Mouse (Mus musculus): Measurements from ENCODE around the gene Plxnb3. TPM values are rescaled to one million over a fixed set of nuclear protein-coding genes. Genes with fewer than 3 reads are reported as not detected.

The Plxnb3 gene
- polyA plus RNA-seq (2015; fragmentation: Nextera tagmentation; extraction: Ambion mirVana) = 0.12 and 0.16 TPM in 2 replicates

GRCm38 (mm10) chrX:73756334-73757140 is at the start of gene Plxnb3:
Plxnb3 (plus strand) TSS chrX:73757090.
- no peak for ATAC-seq (ENCODE audit: low read depth)
- Histone ChIP-seq H3K9ac (no peak within 1 kb of the TSS), H3K27me3 (no peaks in the 10 kb centered on the region), H3K4me3 (replicated peaks) (no peak within 1 kb of the TSS), H3K27ac (no peak within 1 kb of the TSS), H3K4me2 (no peak within 1 kb of the TSS), H3K4me1 (replicated peaks) (0 out of 2 replicates have a peak, but pooled peaks cover 2% of the 10 kb centered on the region), H3K36me3 (no peaks in the 10 kb centered on the region), H3K9me3 (replicated peaks) (no peaks in the 10 kb centered on the region)
- no peak for DNase-seq
- 73% methylated on average over 5 of the region's 5 CpGs for WGBS (ENCODE audit: insufficient replicate concordance)

GRCm38 (mm10) chrX:73715476-73716108 is 41.3 kb upstream of the Plxnb3 start:
- peak overlapping the region; percentile 83 for H3K4me2 ChIP-seq
- peak overlapping the region; percentile 90 for H3K27ac ChIP-seq
- peaks cover 43% of the 10 kb centered on the region for H3K4me1 ChIP-seq (replicated peaks)
- H3K9ac ChIP-seq = peak overlapping the region; percentile 84
- ATAC-seq (ENCODE audit: low read depth) (peak; percentile 24), DNase-seq (peak; percentile 31)
- peaks cover 21% of the 10 kb centered on the region for H3K36me3 ChIP-seq
- H3K27me3 ChIP-seq = no peaks in the 10 kb centered on the region
- WGBS (ENCODE audit: insufficient replicate concordance) = 15% methylated on average over 21 of the region's 21 CpGs
- H3K9me3 ChIP-seq (replicated peaks) = no peaks in the 10 kb centered on the region
- H3K4me3 ChIP-seq (replicated peaks) = peak overlapping the region; percentile 70

GRCm38 (mm10) chrX:73716109-73716661 is 40.7 kb upstream of the Plxnb3 start, which contains the start of the genes Bcap31 and Abcd1:
Bcap31 (minus strand) TSS chrX:73716175.
Abcd1 (plus strand) TSS chrX:73716597.
- ATAC-seq (ENCODE audit: low read depth) (peak; percentile 89), DNase-seq (peak; percentile 91)
- H3K4me1 ChIP-seq (replicated peaks) = peaks cover 43% of the 10 kb centered on the region
- peak within 1 kb of the TSS; percentile 84 for H3K9ac ChIP-seq
- WGBS (ENCODE audit: insufficient replicate concordance) = 13% methylated on average over 44 of the region's 45 CpGs
- H3K9me3 ChIP-seq (replicated peaks) = no peaks in the 10 kb centered on the region
- peak within 1 kb of the TSS; percentile 83 for H3K4me2 ChIP-seq
- H3K27ac ChIP-seq = peak within 1 kb of the TSS; percentile 90
- H3K27me3 ChIP-seq = no peaks in the 10 kb centered on the region
- H3K4me3 ChIP-seq (replicated peaks) = peak within 1 kb of the TSS; percentile 70
- H3K36me3 ChIP-seq = peaks cover 16% of the 10 kb centered on the region

- Histone ChIP-seq H3K4me1 (replicated peaks) (peaks cover 43% of the 10 kb centered on the region), H3K9ac (peak overlapping the region; percentile 84), H3K27ac (peak overlapping the region; percentile 90), H3K36me3 (peaks cover 14% of the 10 kb centered on the region), H3K4me3 (replicated peaks) (peak overlapping the region; percentile 70), H3K9me3 (replicated peaks) (no peaks in the 10 kb centered on the region), H3K4me2 (peak overlapping the region; percentile 83), H3K27me3 (no peaks in the 10 kb centered on the region)
- DNase-seq = peak; percentile 37
- peak; percentile 23 for ATAC-seq (ENCODE audit: low read depth)
- WGBS (ENCODE audit: insufficient replicate concordance) = 24% methylated on average over 30 of the region's 30 CpGs
These were observed 40.0 kb upstream of the Plxnb3 start for GRCm38 (mm10) chrX:73716709-73717545.

- peak overlapping the region; percentile 83 for H3K4me2 ChIP-seq
- H3K4me3 ChIP-seq (replicated peaks) = peak overlapping the region; percentile 70
- 0 out of 2 replicates have a peak, but pooled peaks cover 10% of the 10 kb centered on the region for H3K36me3 ChIP-seq
- no peaks in the 10 kb centered on the region for H3K27me3 ChIP-seq
- DNase-seq (no peak), ATAC-seq (ENCODE audit: low read depth) (no peak)
- peak overlapping the region; percentile 90; the same call in 1 of the 2 replicates for H3K27ac ChIP-seq
- H3K9me3 ChIP-seq (replicated peaks) = no peaks in the 10 kb centered on the region
- peaks cover 43% of the 10 kb centered on the region for H3K4me1 ChIP-seq (replicated peaks)
- peak overlapping the region; percentile 84 for H3K9ac ChIP-seq
- 48% methylated on average over 11 of the region's 11 CpGs for WGBS (ENCODE audit: insufficient replicate concordance)
These were observed 39.2 kb upstream of the Plxnb3 start for GRCm38 (mm10) chrX:73717667-73718066.

GRCm38 (mm10) chrX:73718271-73718670 is 38.6 kb upstream of the Plxnb3 start:
- 35% methylated on average over 3 of the region's 3 CpGs for WGBS (ENCODE audit: insufficient replicate concordance)
- H3K9ac ChIP-seq = peak overlapping the region; percentile 84
- ATAC-seq (ENCODE audit: low read depth) (no peak), DNase-seq (no peak)
- peak overlapping the region; percentile 70 for H3K4me3 ChIP-seq (replicated peaks)
- H3K36me3 ChIP-seq = 0 out of 2 replicates have a peak, but pooled peaks cover 6% of the 10 kb centered on the region
- H3K27ac ChIP-seq = peak overlapping the region; percentile 21; the same call in 1 of the 2 replicates
- H3K9me3 ChIP-seq (replicated peaks) = no peaks in the 10 kb centered on the region
- H3K4me1 ChIP-seq (replicated peaks) = peaks cover 43% of the 10 kb centered on the region
- no peaks in the 10 kb centered on the region for H3K27me3 ChIP-seq
- peak overlapping the region; percentile 83 for H3K4me2 ChIP-seq

GRCm38 (mm10) chrX:73718686-73719362 is 38.1 kb upstream of the Plxnb3 start:
- Histone ChIP-seq H3K27me3 (no peaks in the 10 kb centered on the region), H3K27ac (peak overlapping the region; percentile 21; the same call in 1 of the 2 replicates), H3K9ac (peak overlapping the region; percentile 84; the same call in 1 of the 2 replicates), H3K4me1 (replicated peaks) (peaks cover 43% of the 10 kb centered on the region), H3K9me3 (replicated peaks) (no peaks in the 10 kb centered on the region), H3K4me3 (replicated peaks) (peak overlapping the region; percentile 70; the same call in 1 of the 2 replicates), H3K36me3 (0 out of 2 replicates have a peak, but pooled peaks cover under 1% of the 10 kb centered on the region), H3K4me2 (peak overlapping the region; percentile 83)
- 35% methylated on average over 5 of the region's 5 CpGs for WGBS (ENCODE audit: insufficient replicate concordance)
- DNase-seq (no peak), ATAC-seq (ENCODE audit: low read depth) (no peak)

- ATAC-seq (ENCODE audit: low read depth) (no peak), DNase-seq (no peak)
These were observed 26.0 kb upstream of the Plxnb3 start for GRCm38 (mm10) chrX:73730908-73731307.

GRCm38 (mm10) chrX:73738155-73738554 is 18.7 kb upstream of the Plxnb3 start:
- H3K4me2 ChIP-seq = no peak overlapping the region
- H3K9ac ChIP-seq = no peak overlapping the region
- no peaks in the 10 kb centered on the region for H3K36me3 ChIP-seq
- H3K27me3 ChIP-seq = no peaks in the 10 kb centered on the region
- H3K9me3 ChIP-seq (replicated peaks) = no peaks in the 10 kb centered on the region
- 47% methylated on average over 1 of the region's 1 CpGs for WGBS (ENCODE audit: insufficient replicate concordance)
- DNase-seq = no peak
- ATAC-seq (ENCODE audit: low read depth) = no peak
- no peak overlapping the region for H3K4me3 ChIP-seq (replicated peaks)
- H3K4me1 ChIP-seq (replicated peaks) = no peaks in the 10 kb centered on the region
- H3K27ac ChIP-seq = no peak overlapping the region

More at GRCm38 (mm10) chrX:73730908-73731307, 26.0 kb upstream of the Plxnb3 start:
- Histone ChIP-seq H3K4me1 (replicated peaks) (no peaks in the 10 kb centered on the region), H3K27ac (no peak overlapping the region), H3K9ac (no peak overlapping the region), H3K27me3 (no peaks in the 10 kb centered on the region), H3K9me3 (replicated peaks) (no peaks in the 10 kb centered on the region), H3K4me3 (replicated peaks) (no peak overlapping the region), H3K4me2 (no peak overlapping the region), H3K36me3 (peaks cover 3% of the 10 kb centered on the region; the same call in 1 of the 2 replicates)
- WGBS (ENCODE audit: insufficient replicate concordance) = 32% methylated on average over 1 of the region's 1 CpGs

GRCm38 (mm10) chrX:73739151-73739550 is 17.7 kb upstream of the Plxnb3 start:
- Histone ChIP-seq H3K9me3 (replicated peaks) (no peaks in the 10 kb centered on the region), H3K36me3 (no peaks in the 10 kb centered on the region), H3K27me3 (no peaks in the 10 kb centered on the region), H3K9ac (no peak overlapping the region), H3K4me3 (replicated peaks) (no peak overlapping the region), H3K4me2 (no peak overlapping the region), H3K27ac (no peak overlapping the region), H3K4me1 (replicated peaks) (no peaks in the 10 kb centered on the region)
- 54% methylated on average over 5 of the region's 5 CpGs for WGBS (ENCODE audit: insufficient replicate concordance)
- ATAC-seq (ENCODE audit: low read depth) (no peak), DNase-seq (no peak)

Data from liver, embryonic 13.5 days (tissue).